In the genomic region with DNA sequence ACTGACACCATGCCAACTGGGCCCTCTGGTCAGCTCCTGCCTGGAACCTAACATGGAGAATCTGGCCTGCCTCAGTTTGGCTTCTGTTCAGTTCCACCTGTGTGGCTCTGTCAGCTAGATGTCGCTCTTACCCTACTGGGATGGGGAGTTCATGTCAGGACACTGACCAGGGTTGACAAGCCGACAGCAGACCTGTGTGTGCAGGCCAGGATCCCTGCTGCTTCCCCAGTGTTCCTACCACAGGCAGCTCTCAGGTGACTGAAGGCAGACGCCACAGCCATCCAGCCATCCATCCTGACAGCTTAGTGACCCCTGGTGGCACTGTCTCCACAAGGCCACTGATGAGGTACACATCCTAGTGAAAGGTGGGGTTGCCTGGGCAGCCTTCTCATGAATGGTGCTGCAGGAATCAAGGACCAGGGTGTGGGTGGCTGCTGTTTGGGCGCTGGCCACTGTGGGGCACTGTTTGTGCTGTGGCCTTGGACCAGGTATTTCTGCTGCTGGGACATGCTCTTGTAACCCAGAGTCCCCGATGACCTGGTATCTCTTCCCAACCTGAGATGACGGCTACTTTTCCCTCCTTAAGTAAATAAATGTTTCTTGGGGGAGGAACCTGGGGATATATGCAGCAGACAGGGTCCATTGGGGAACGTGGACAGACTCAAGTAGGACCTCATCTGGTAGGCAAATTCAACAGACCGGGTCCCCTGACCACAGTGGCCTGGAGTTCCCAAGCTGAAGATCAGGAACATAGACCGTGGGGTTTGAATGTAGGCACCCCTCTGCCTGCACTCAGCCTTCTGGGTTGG, we compare ENCODE assay signal across 8 mouse cellular contexts. TPM values are rescaled to one million over a fixed set of nuclear protein-coding genes. Genes with fewer than 3 reads are reported as not detected.
DNase-seq lines count a peak whose midpoint lies in the region; ATAC-seq and TF ChIP-seq lines count a peak whose summit lies in the region.

No protein-coding gene starts in this region.

- H3K9ac ChIP-seq in embryonic facial prominence, embryonic 14.5 days (ENCODE audit: low read depth, low read length): no peak overlapping the region
- H3K9ac ChIP-seq in heart, embryonic 12.5 days: no peak overlapping the region
- no peak overlapping the region for H3K9ac ChIP-seq in lung, embryonic 14.5 days

- peak; percentile 62 for ATAC-seq in CD4-positive, CD25-positive, alpha-beta regulatory T cell, adult 4 months
- ATAC-seq in embryonic facial prominence, embryonic 14.5 days (ENCODE audit: low read depth): peak; percentile 53
- ATAC-seq in heart, embryonic 12.5 days (ENCODE audit: insufficient number of reproducible peaks, low FRiP score): peak; percentile 45; the same call in 1 of the 2 replicates
- ATAC-seq in lung, embryonic 14.5 days (ENCODE audit: insufficient read depth): peak; percentile 59; the same call in 1 of the 2 replicates
- peak; percentile 27; the same call in 1 of the 2 replicates for ATAC-seq in neutrophil, adult 5-6 weeks (ENCODE audit: extremely low read depth, insufficient number of reproducible peaks, low FRiP score, poor library complexity, severe bottlenecking)

- no peaks in the 10 kb centered on the region for H3K4me1 ChIP-seq in embryonic facial prominence, embryonic 14.5 days (ENCODE audit: control insufficient read depth, insufficient read depth, low read length)
- peaks cover 41% of the 10 kb centered on the region for H3K4me1 ChIP-seq in heart, embryonic 12.5 days (replicated peaks)
- H3K4me1 ChIP-seq in lung, embryonic 14.5 days (ENCODE audit: insufficient read depth): no peaks in the 10 kb centered on the region

- peak; percentile 81 for DNase-seq in adrenal gland, postnatal 10 days
- DNase-seq in embryonic facial prominence, embryonic 14.5 days (ENCODE audit: low spot score): no peak
- peak; percentile 92 for DNase-seq in kidney, adult 9 months
- DNase-seq in lung, embryonic 14.5 days: peak; percentile 75
- peak; percentile 57 to 58 for DNase-seq in thymus, postnatal 36 days

- peak; percentile 65 for TF ChIP-seq CTCF in lung, embryonic 14.5 days (IDR thresholded peaks at IDR 0.05; ENCODE audit: low read depth)

- H3K27me3 ChIP-seq in embryonic facial prominence, embryonic 14.5 days (replicated peaks; ENCODE audit: control insufficient read depth, insufficient read depth, low read length): no peaks in the 10 kb centered on the region
- no peaks in the 10 kb centered on the region for H3K27me3 ChIP-seq in heart, embryonic 12.5 days (replicated peaks)
- H3K27me3 ChIP-seq in lung, embryonic 14.5 days (ENCODE audit: insufficient read depth, low read length): no peaks in the 10 kb centered on the region

- WGBS in embryonic facial prominence, embryonic 14.5 days: 27% methylated on average over 8 of the region's 9 CpGs
- 25% methylated on average over 9 of the region's 9 CpGs for WGBS in heart, embryonic 12.5 days
- 20% methylated on average over 9 of the region's 9 CpGs for WGBS in lung, embryonic 14.5 days

- H3K36me3 ChIP-seq in embryonic facial prominence, embryonic 14.5 days (ENCODE audit: control insufficient read depth, insufficient read depth, low read length): peaks cover 30% of the 10 kb centered on the region
- H3K36me3 ChIP-seq in heart, embryonic 12.5 days: peaks cover 31% of the 10 kb centered on the region
- H3K36me3 ChIP-seq in lung, embryonic 14.5 days (ENCODE audit: insufficient read depth): peaks cover 36% of the 10 kb centered on the region

- H3K9me3 ChIP-seq in embryonic facial prominence, embryonic 14.5 days (ENCODE audit: control insufficient read depth, low read length): no peaks in the 10 kb centered on the region
- no peaks in the 10 kb centered on the region for H3K9me3 ChIP-seq in heart, embryonic 12.5 days (replicated peaks)
- no peaks in the 10 kb centered on the region for H3K9me3 ChIP-seq in lung, embryonic 14.5 days (ENCODE audit: low read depth, low read length)

- H3K27ac ChIP-seq in embryonic facial prominence, embryonic 14.5 days (replicated peaks; ENCODE audit: low read depth, low read length): no peak overlapping the region
- no peak overlapping the region for H3K27ac ChIP-seq in heart, embryonic 12.5 days (ENCODE audit: poor library complexity, severe bottlenecking)
- no peak overlapping the region for H3K27ac ChIP-seq in lung, embryonic 14.5 days (ENCODE audit: low read depth)

- H3K4me2 ChIP-seq in embryonic facial prominence, embryonic 14.5 days (ENCODE audit: low read depth, low read length): no peak overlapping the region
- H3K4me2 ChIP-seq in heart, embryonic 12.5 days: no peak overlapping the region
- no peak overlapping the region for H3K4me2 ChIP-seq in lung, embryonic 14.5 days

- H3K4me3 ChIP-seq in embryonic facial prominence, embryonic 14.5 days (ENCODE audit: low read depth, low read length): no peak overlapping the region
- no peak overlapping the region for H3K4me3 ChIP-seq in heart, embryonic 12.5 days
- H3K4me3 ChIP-seq in lung, embryonic 14.5 days (ENCODE audit: low read depth, low read length): no peak overlapping the region

RNA-seq across cellular contexts. Expression of a gene that starts 8.7 kb away (rescaled TPM):
- polyA plus RNA-seq in CD4-positive, CD25-positive, alpha-beta regulatory T cell, adult 4 months (2017; shearing (Covaris generic)): 10 to 100 TPM; 24.7 to 25.1 TPM
- 10 to 100 TPM; 26.6 to 34.4 TPM for total RNA-seq in adrenal gland, postnatal 10 days (2021)
- 76.1 and 84.5 TPM in 2 replicates for polyA plus RNA-seq in embryonic facial prominence, embryonic 14.5 days (2014; fragmentation: Nextera tagmentation; extraction: Ambion mirVana)
- polyA plus RNA-seq in heart, embryonic 12.5 days (2016; fragmentation: Nextera tagmentation; extraction: Ambion mirVana): 61.9 and 66.4 TPM in 2 replicates
- polyA plus RNA-seq in lung, embryonic 14.5 days (2014; fragmentation: Nextera tagmentation; extraction: Ambion mirVana): 93.8 and 97.9 TPM in 2 replicates
- 30.3 and 31.9 TPM in 2 replicates for total RNA-seq in neutrophil, adult 5-6 weeks (2017)

RNA-seq across cellular contexts. Expression of a gene that starts 9.1 kb away (rescaled TPM):
- polyA plus RNA-seq in CD4-positive, CD25-positive, alpha-beta regulatory T cell, adult 4 months (2017; shearing (Covaris generic)): 10 to 100 TPM; 17.1 to 23.5 TPM
- 10 to 100 TPM; 10.4 to 10.7 TPM for total RNA-seq in adrenal gland, postnatal 10 days (2021)
- polyA plus RNA-seq in embryonic facial prominence, embryonic 14.5 days (2014; fragmentation: Nextera tagmentation; extraction: Ambion mirVana): 11.8 and 12.2 TPM in 2 replicates
- polyA plus RNA-seq in heart, embryonic 12.5 days (2016; fragmentation: Nextera tagmentation; extraction: Ambion mirVana): 9.3 and 9.4 TPM in 2 replicates
- 13.3 and 15.0 TPM in 2 replicates for polyA plus RNA-seq in lung, embryonic 14.5 days (2014; fragmentation: Nextera tagmentation; extraction: Ambion mirVana)
- total RNA-seq in neutrophil, adult 5-6 weeks (2017): 9.1 and 11.4 TPM in 2 replicates

RNA-seq across cellular contexts. Expression of a gene that starts 33.8 kb away (rescaled TPM):
- 1 to 10 TPM; 1.5 to 4.3 TPM for polyA plus RNA-seq in CD4-positive, CD25-positive, alpha-beta regulatory T cell, adult 4 months (2017; shearing (Covaris generic))
- total RNA-seq in adrenal gland, postnatal 10 days (2021): 10 to 100 TPM; 41.2 to 76.8 TPM
- polyA plus RNA-seq in embryonic facial prominence, embryonic 14.5 days (2014; fragmentation: Nextera tagmentation; extraction: Ambion mirVana): 38.6 and 45.1 TPM in 2 replicates
- 67.5 and 68.1 TPM in 2 replicates for polyA plus RNA-seq in heart, embryonic 12.5 days (2016; fragmentation: Nextera tagmentation; extraction: Ambion mirVana)
- polyA plus RNA-seq in lung, embryonic 14.5 days (2014; fragmentation: Nextera tagmentation; extraction: Ambion mirVana): 48.6 TPM in 2 replicates
- total RNA-seq in neutrophil, adult 5-6 weeks (2017): 12.2 and 19.4 TPM in 2 replicates
